Mouse (Mus musculus) lung, adult 2 months (tissue): ENCODE measurements around the gene Gm4450.
"Not testable (repeated sequence)": the region's sequence is repeated elsewhere in the genome, so short reads cannot be mapped to it uniquely, and the experiment has no call there.

Source experiments
- CTCF ChIP-seq: fragments of 200-500 bp; IDR thresholded peaks from 2 replicates; pipeline ENCODE4 v1.5.1; 2011; ENCODE audit warnings: mild to moderate bottlenecking, low read length, control low read depth; ENCODE audit not compliant: insufficient read depth
- POLR2A ChIP-seq: fragments of 200-500 bp; IDR thresholded peaks from 2 replicates; pipeline ENCODE4 v1.6.1; 2011; ENCODE audit warnings: low read depth, mild to moderate bottlenecking, control low read depth, low read length, borderline replicate concordance; ENCODE audit errors: extremely low read depth

DNA sequence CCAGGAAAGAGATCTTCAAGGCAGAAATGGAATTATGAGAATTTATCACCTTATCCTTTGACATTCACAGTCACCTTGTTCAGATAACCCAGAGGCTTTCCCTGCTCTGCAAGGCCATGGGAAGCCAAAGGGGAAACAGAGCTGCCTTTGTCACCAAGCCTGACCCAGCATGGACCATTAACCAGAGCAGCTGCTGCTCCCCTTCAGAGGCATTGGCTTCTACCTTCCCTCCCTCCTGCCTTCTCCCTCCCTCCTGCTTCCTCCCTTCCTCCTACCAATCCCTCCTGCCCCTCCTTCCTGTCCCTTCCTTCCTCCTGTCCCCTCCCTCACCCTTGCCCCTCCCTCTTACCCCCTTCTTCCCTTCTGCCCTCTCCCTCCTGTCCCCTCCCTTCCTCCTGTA lies 37.3 kb upstream of the Gm4450 start:
- not testable (repeated sequence) for TF ChIP-seq CTCF, POLR2A
